Mouse (Mus musculus) forebrain, embryonic 13.5 days (tissue): ENCODE measurements at regions not wholly inside any gene's neighbourhood (a gene's known extent, or its start where the extent isn't known, plus 50 kb on each side); places are given as distances from the start of the nearest gene placed in this dataset.

Experiments used
- ATAC-seq: fragments of 200-750 bp; cut with Nextera tagmentation; 2 replicates; pipeline ENCODE4 v1.8.0; 2017
- H3K27ac ChIP-seq: fragments of 300-500 bp; sonication (generic); 2 replicates; pipeline ENCODE4 v1.5.1; 2015; ENCODE audit warnings: inconsistent platforms, mild to moderate bottlenecking, moderate library complexity
- H3K27me3 ChIP-seq: fragments of 300-500 bp; sonication (generic); 2 replicates; pipeline ENCODE4 v1.6.1; 2015; ENCODE audit warnings: mild to moderate bottlenecking, inconsistent platforms
- H3K36me3 ChIP-seq: fragments of 300-500 bp; sonication (generic); 2 replicates; pipeline ENCODE4 v1.6.1; 2015; ENCODE audit warnings: mild to moderate bottlenecking, inconsistent platforms; ENCODE audit not compliant: poor library complexity, severe bottlenecking
- H3K4me1 ChIP-seq: fragments of 300-500 bp; sonication (generic); 2 replicates; pipeline ENCODE4 v1.6.1; 2015; ENCODE audit warnings: inconsistent platforms
- H3K4me2 ChIP-seq: fragments of 300-500 bp; sonication (generic); 2 replicates; pipeline ENCODE4 v1.6.1; 2015; ENCODE audit warnings: inconsistent platforms, mild to moderate bottlenecking, moderate library complexity
- H3K4me3 ChIP-seq: fragments of 300-500 bp; sonication (generic); 2 replicates; pipeline ENCODE4 v1.5.1; 2015; ENCODE audit warnings: mild to moderate bottlenecking, inconsistent platforms
- H3K9ac ChIP-seq: fragments of 300-500 bp; sonication (generic); 2 replicates; pipeline ENCODE4 v1.6.1; 2015; ENCODE audit warnings: mild to moderate bottlenecking, inconsistent platforms
- H3K9me3 ChIP-seq: fragments of 300-500 bp; sonication (generic); replicated peaks from 2 replicates; pipeline ENCODE4 v1.6.1; 2016; ENCODE audit warnings: inconsistent platforms
- WGBS: fragments of 180-500 bp; shearing (Covaris S2); methylation state at CpG from one replicate; pipeline ENCODE4 v1.1.7; 2015; 5-methylcytosine and 5-hydroxymethylcytosine counted together

GRCm38 (mm10) chr5:28596537-28597314 lies 129.7 kb upstream of the Shh start:
- no peaks in the 10 kb centered on the region for H3K4me1 ChIP-seq
- no peaks in the 10 kb centered on the region for H3K27me3 ChIP-seq
- H3K27ac ChIP-seq, result no peak overlapping the region
- H3K4me3 ChIP-seq, result no peak overlapping the region
- no peak overlapping the region for H3K4me2 ChIP-seq
- 35% methylated on average over 1 of the region's 1 CpGs for WGBS
- H3K36me3 ChIP-seq, result no peaks in the 10 kb centered on the region
- no peaks in the 10 kb centered on the region for H3K9me3 ChIP-seq
- ATAC-seq, result no peak
- H3K9ac ChIP-seq, result no peak overlapping the region

- Histone ChIP-seq H3K9ac (no peak overlapping the region), H3K27me3 (no peaks in the 10 kb centered on the region), H3K4me3 (no peak overlapping the region), H3K36me3 (no peaks in the 10 kb centered on the region), H3K27ac (no peak overlapping the region), H3K9me3 (no peaks in the 10 kb centered on the region), H3K4me2 (no peak overlapping the region), H3K4me1 (no peaks in the 10 kb centered on the region)
- WGBS, result 92% methylated on average over 5 of the region's 5 CpGs
- no peak for ATAC-seq
Observed at GRCm38 (mm10) chr5:28571347-28571998, 104.4 kb upstream of the Shh start.

- Histone ChIP-seq H3K27ac (no peak overlapping the region), H3K4me2 (no peak overlapping the region), H3K4me3 (no peak overlapping the region), H3K4me1 (no peaks in the 10 kb centered on the region), H3K36me3 (no peaks in the 10 kb centered on the region), H3K9me3 (no peaks in the 10 kb centered on the region), H3K27me3 (no peaks in the 10 kb centered on the region), H3K9ac (no peak overlapping the region)
- no peak for ATAC-seq
Observed at GRCm38 (mm10) chr5:28568417-28568816, 101.4 kb upstream of the Shh start.

- ATAC-seq, result no peak
- H3K9ac ChIP-seq, result no peak overlapping the region
- H3K4me3 ChIP-seq, result no peak overlapping the region
- H3K36me3 ChIP-seq, result no peaks in the 10 kb centered on the region
- no peaks in the 10 kb centered on the region for H3K9me3 ChIP-seq
- WGBS, result 70% methylated on average over 5 of the region's 5 CpGs
- no peaks in the 10 kb centered on the region for H3K4me1 ChIP-seq
- H3K27ac ChIP-seq, result no peak overlapping the region
- no peaks in the 10 kb centered on the region for H3K27me3 ChIP-seq
- H3K4me2 ChIP-seq, result no peak overlapping the region
Observed at GRCm38 (mm10) chr5:28567341-28567905, 100.4 kb upstream of the Shh start.

GRCm38 (mm10) chr5:28563401-28563800 lies 96.3 kb upstream of the Shh start:
- no peak overlapping the region for H3K4me2 ChIP-seq
- H3K4me1 ChIP-seq, result no peaks in the 10 kb centered on the region
- ATAC-seq, result no peak
- H3K9ac ChIP-seq, result no peak overlapping the region
- 20% methylated on average over 3 of the region's 3 CpGs for WGBS
- no peak overlapping the region for H3K27ac ChIP-seq
- no peaks in the 10 kb centered on the region for H3K27me3 ChIP-seq
- no peaks in the 10 kb centered on the region for H3K9me3 ChIP-seq
- H3K36me3 ChIP-seq, result no peaks in the 10 kb centered on the region
- H3K4me3 ChIP-seq, result no peak overlapping the region

GRCm38 (mm10) chr5:28562917-28563316 lies 95.9 kb upstream of the Shh start:
- Histone ChIP-seq H3K36me3 (no peaks in the 10 kb centered on the region), H3K4me1 (no peaks in the 10 kb centered on the region), H3K9me3 (no peaks in the 10 kb centered on the region), H3K4me3 (no peak overlapping the region), H3K4me2 (no peak overlapping the region), H3K9ac (no peak overlapping the region), H3K27me3 (no peaks in the 10 kb centered on the region), H3K27ac (no peak overlapping the region)
- WGBS, result 76% methylated on average over 1 of the region's 1 CpGs
- no peak for ATAC-seq

- Histone ChIP-seq H3K9me3 (no peaks in the 10 kb centered on the region), H3K4me1 (no peaks in the 10 kb centered on the region), H3K27ac (no peak overlapping the region), H3K4me2 (no peak overlapping the region), H3K27me3 (no peaks in the 10 kb centered on the region), H3K4me3 (no peak overlapping the region), H3K36me3 (no peaks in the 10 kb centered on the region), H3K9ac (no peak overlapping the region)
- 79% methylated on average over 2 of the region's 2 CpGs for WGBS
- ATAC-seq, result no peak
Observed at GRCm38 (mm10) chr5:28553543-28553942, 86.5 kb upstream of the Shh start.

GRCm38 (mm10) chr5:28530202-28530855 lies 63.3 kb upstream of the Shh start:
- WGBS, result 30% methylated on average over 6 of the region's 6 CpGs
- H3K4me3 ChIP-seq, result no peak overlapping the region
- H3K4me1 ChIP-seq, result no peaks in the 10 kb centered on the region
- no peak overlapping the region for H3K27ac ChIP-seq
- ATAC-seq, result no peak
- no peaks in the 10 kb centered on the region for H3K9me3 ChIP-seq
- H3K9ac ChIP-seq, result no peak overlapping the region
- H3K27me3 ChIP-seq, result no peaks in the 10 kb centered on the region
- H3K36me3 ChIP-seq, result no peaks in the 10 kb centered on the region
- H3K4me2 ChIP-seq, result no peak overlapping the region

GRCm38 (mm10) chr5:28526435-28526834 lies 59.4 kb upstream of the Shh start:
- Histone ChIP-seq H3K4me3 (no peak overlapping the region), H3K9ac (no peak overlapping the region), H3K27ac (no peak overlapping the region), H3K9me3 (no peaks in the 10 kb centered on the region), H3K4me2 (no peak overlapping the region), H3K4me1 (0 out of 2 replicates have a peak, but pooled peaks cover 1% of the 10 kb centered on the region), H3K27me3 (no peaks in the 10 kb centered on the region), H3K36me3 (no peaks in the 10 kb centered on the region)
- no peak for ATAC-seq
- 82% methylated on average over 3 of the region's 3 CpGs for WGBS

- Histone ChIP-seq H3K36me3 (no peaks in the 10 kb centered on the region), H3K9ac (no peak overlapping the region), H3K4me2 (no peak overlapping the region), H3K27ac (no peak overlapping the region), H3K4me1 (peaks cover 10% of the 10 kb centered on the region), H3K9me3 (no peaks in the 10 kb centered on the region), H3K4me3 (no peak overlapping the region), H3K27me3 (no peaks in the 10 kb centered on the region)
- peak; percentile 85 for ATAC-seq
- WGBS, result 34% methylated on average over 9 of the region's 9 CpGs
Observed at GRCm38 (mm10) chr5:28520800-28521707, 54.0 kb upstream of the Shh start.

- no peaks in the 10 kb centered on the region for H3K27me3 ChIP-seq
- H3K4me1 ChIP-seq, result peaks cover 10% of the 10 kb centered on the region
- no peaks in the 10 kb centered on the region for H3K9me3 ChIP-seq
- H3K4me2 ChIP-seq, result no peak overlapping the region
- ATAC-seq, result no peak
- H3K4me3 ChIP-seq, result no peak overlapping the region
- H3K27ac ChIP-seq, result no peak overlapping the region
- no peak overlapping the region for H3K9ac ChIP-seq
- H3K36me3 ChIP-seq, result no peaks in the 10 kb centered on the region
- 94% methylated on average over 3 of the region's 3 CpGs for WGBS
Observed at GRCm38 (mm10) chr5:28519059-28519543, 52.0 kb upstream of the Shh start.
